Comparison of ENCODE assay signal across 8 mouse cellular contexts in the genomic region with DNA sequence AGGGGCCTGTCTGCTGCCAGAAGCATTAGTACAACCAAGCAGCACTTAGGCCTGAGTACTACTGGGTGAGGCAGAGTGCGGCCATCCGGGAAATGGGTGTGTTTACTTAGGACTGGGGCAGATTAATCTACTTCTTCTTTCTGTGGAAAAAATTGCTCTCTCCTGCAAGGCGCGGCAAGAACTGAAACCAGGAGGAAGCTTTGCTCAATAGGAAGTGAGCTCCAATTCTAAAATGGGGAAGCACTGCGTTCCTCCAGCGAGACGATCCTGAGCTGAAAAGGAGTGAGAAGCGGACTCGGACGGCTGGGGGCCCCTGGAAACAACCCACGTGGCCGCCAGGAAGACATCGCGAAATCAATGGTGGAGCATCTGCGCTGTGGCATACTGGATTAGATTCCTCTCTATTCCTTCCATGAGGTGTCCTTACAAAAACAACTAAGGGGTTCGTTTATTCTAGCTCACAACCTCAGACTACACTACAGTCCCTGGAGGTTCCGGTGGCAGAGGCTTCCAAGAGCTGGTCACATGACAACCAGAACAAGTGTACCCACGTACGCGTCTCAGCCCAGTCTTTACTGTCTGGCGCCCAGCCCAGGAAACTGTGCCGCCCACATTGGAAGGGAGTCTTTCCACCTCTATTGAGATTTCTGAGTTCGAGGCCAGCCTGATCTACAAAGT. TPM values are rescaled to one million over a fixed set of nuclear protein-coding genes. Genes with fewer than 3 reads are reported as not detected.
DNase-seq lines count a peak whose midpoint lies in the region; ATAC-seq lines count a peak whose summit lies in the region.

No protein-coding gene starts in this region.

- peak; percentile 35 to 55 for DNase-seq in left cerebral cortex, adult 18-20 months (ENCODE audit: low spot score in 2 of 2)
- no peak for DNase-seq in left cerebral cortex, adult 11 months (ENCODE audit: low spot score)
- DNase-seq in heart, postnatal 36 days = peak; percentile 55 to 69
- DNase-seq in layer of hippocampus, postnatal 36 days = peak; percentile 33 to 50
- DNase-seq in telencephalon, adult 2 months (ENCODE audit: low read depth, low spot score) = peak; percentile 43
- no peak for DNase-seq in ovary, postnatal 14 days (ENCODE audit: low spot score)

- ATAC-seq in common myeloid progenitor, adult 5-6 weeks (replicated peaks; ENCODE audit: low read depth, poor library complexity, severe bottlenecking) = peak; percentile 76
- ATAC-seq in megakaryocyte, adult 5-6 weeks (ENCODE audit: poor library complexity, severe bottlenecking) = peak; percentile 73

- intact Hi-C loops in heart, postnatal 36 days (cut with DNase I) = loop anchor here (2.0 kb wide), 2 partner anchors 51 to 133 kb away; partner anchors contain the start of genes Fbxo45, Nrros and Wdr53

RNA-seq across cellular contexts. Expression of gene Cep19, which starts 14.1 kb away (rescaled TPM):
- 10 to 100 TPM; 66.8 to 67.1 TPM for total RNA-seq in left cerebral cortex, adult 18-20 months (2021)
- 22.2 and 28.6 TPM in 2 replicates for total RNA-seq in common myeloid progenitor, adult 5-6 weeks (2017)
- total RNA-seq in heart, postnatal 36 days (2021) = 10 to 100 TPM; 10.1 to 10.5 TPM
- 10 to 100 TPM; 63.0 to 63.9 TPM for total RNA-seq in layer of hippocampus, postnatal 36 days (2021)
- 24.0 and 27.4 TPM in 2 replicates for total RNA-seq in megakaryocyte, adult 5-6 weeks (2015)
- total RNA-seq in megakaryocyte, adult 5-6 weeks (2017) = 36.6 and 44.3 TPM in 2 replicates

RNA-seq across cellular contexts. Expression of gene Pigx, which starts 14.1 kb away (rescaled TPM):
- total RNA-seq in left cerebral cortex, adult 18-20 months (2021) = 10 to 100 TPM; 25.5 to 25.8 TPM
- 52.3 and 61.7 TPM in 2 replicates for total RNA-seq in common myeloid progenitor, adult 5-6 weeks (2017)
- total RNA-seq in heart, postnatal 36 days (2021) = 10 to 100 TPM; 17.7 to 18.7 TPM
- 10 to 100 TPM; 26.7 to 28.0 TPM for total RNA-seq in layer of hippocampus, postnatal 36 days (2021)
- 84.8 and 109 TPM in 2 replicates for total RNA-seq in megakaryocyte, adult 5-6 weeks (2015)
- 33.2 and 38.3 TPM in 2 replicates for total RNA-seq in megakaryocyte, adult 5-6 weeks (2017)

RNA-seq across cellular contexts. Expression of gene Pak2, which starts 34.5 kb away (rescaled TPM):
- 10 to 100 TPM; 25.1 to 27.2 TPM for total RNA-seq in left cerebral cortex, adult 18-20 months (2021)
- total RNA-seq in common myeloid progenitor, adult 5-6 weeks (2017) = 52.7 and 64.7 TPM in 2 replicates
- 10 to 100 TPM; 26.1 to 26.7 TPM for total RNA-seq in heart, postnatal 36 days (2021)
- 10 to 100 TPM; 29.1 to 30.8 TPM for total RNA-seq in layer of hippocampus, postnatal 36 days (2021)
- total RNA-seq in megakaryocyte, adult 5-6 weeks (2015) = 78.8 and 81.9 TPM in 2 replicates
- total RNA-seq in megakaryocyte, adult 5-6 weeks (2017) = 78.5 and 88.8 TPM in 2 replicates

RNA-seq across cellular contexts. Expression of gene Nrros, which starts 51.7 kb away (rescaled TPM):
- total RNA-seq in left cerebral cortex, adult 18-20 months (2021) = 1 to 10 TPM; 6.8 to 8.5 TPM
- 84.7 and 98.7 TPM in 2 replicates for total RNA-seq in common myeloid progenitor, adult 5-6 weeks (2017)
- 1 to 10 TPM; 4.7 to 5.2 TPM for total RNA-seq in heart, postnatal 36 days (2021)
- total RNA-seq in layer of hippocampus, postnatal 36 days (2021) = 10 to 100 TPM in 1 of 2 experiments, 1 to 10 TPM in 1; 8.9 to 11.9 TPM
- total RNA-seq in megakaryocyte, adult 5-6 weeks (2015) = 194 and 211 TPM in 2 replicates
- total RNA-seq in megakaryocyte, adult 5-6 weeks (2017) = 134 and 165 TPM in 2 replicates

Comparison
In these comparisons a context has a peak if more than half of its experiments do, and no peak if none do; other contexts are left out.
1. DNase-seq: peak in left cerebral cortex, adult 18-20 months (2 of 2), heart, postnatal 36 days (2 of 2), layer of hippocampus, postnatal 36 days (2 of 2) and telencephalon, adult 2 months (single experiment); none in left cerebral cortex, adult 11 months (single experiment) and ovary, postnatal 14 days (single experiment).